ENCODE assay signal across 29 mouse cellular contexts in genomic region chr1:25777459-25777858, GRCm38 (mm10). TPM values are rescaled to one million over a fixed set of nuclear protein-coding genes. Genes with fewer than 3 reads are reported as not detected.
"Had no signal": no experiment of that assay in that cellular context is flagged by ENCODE, and none has a peak within 500 bp of the region (broad histone marks: within the 10 kb centered on the region; RNA-seq: fewer than 3 reads in every experiment).

No protein-coding gene starts in this region.

- H3K4me3 ChIP-seq: gastrocnemius, adult 2 months; heart, embryonic 10.5 days; heart, embryonic 12.5 days; hindbrain, embryonic 13.5 days; hindbrain, embryonic 15.5 days; intestine, embryonic 15.5 days; left cerebral cortex, adult 2 months; limb, embryonic 10.5 days; limb, embryonic 12.5 days; liver, embryonic 13.5 days; liver, embryonic 15.5 days had no signal

- ATAC-seq: inflammation-experienced regulatory T-cells, adult 6 months; intestine, embryonic 15.5 days; intestine, postnatal 0 days; liver, postnatal 0 days had no signal

- H3K27ac ChIP-seq: gastrocnemius, adult 2 months; heart, embryonic 10.5 days; hindbrain, embryonic 13.5 days; hindbrain, embryonic 15.5 days; intestine, embryonic 15.5 days; left cerebral cortex, adult 2 months; limb, embryonic 10.5 days; limb, embryonic 12.5 days; liver, embryonic 13.5 days; liver, embryonic 15.5 days had no signal

- DNase-seq: gastrocnemius, adult 2 months; gastrocnemius, postnatal 10 days; gastrocnemius, postnatal 25 days; heart, adult 18-20 months; heart, postnatal 10 days; heart, postnatal 4 days; kidney, adult 18-20 months; kidney, adult 8-10 months; kidney, postnatal 10 days; kidney, postnatal 25 days; kidney, postnatal 4 days; layer of hippocampus, adult 9-11 months; liver; liver, embryonic 13.5 days; liver, postnatal 0 days had no signal

RNA-seq across cellular contexts. Expression of gene Adgrb3, which starts 52.0 kb away (rescaled TPM):
- total RNA-seq: gastrocnemius, adult 2 months; granulocyte monocyte progenitor cell, adult 5-6 weeks; heart, adult 18-20 months; heart, adult 8-10 months; heart, postnatal 25 days had no signal
